Mouse (Mus musculus) liver, postnatal 0 days (tissue): ENCODE results near the gene Fam83e.

Experiments used
- CTCF ChIP-seq: sonication (generic); IDR thresholded peaks from 2 replicates; pipeline ENCODE4 v1.5.1; 2016; ENCODE audit warnings: antibody characterized with exemption, low read depth
- EP300 ChIP-seq: IDR thresholded peaks from 2 replicates; pipeline ENCODE4 v1.6.1; 2016; ENCODE audit warnings: antibody characterized with exemption, low read depth, mild to moderate bottlenecking

DNA sequence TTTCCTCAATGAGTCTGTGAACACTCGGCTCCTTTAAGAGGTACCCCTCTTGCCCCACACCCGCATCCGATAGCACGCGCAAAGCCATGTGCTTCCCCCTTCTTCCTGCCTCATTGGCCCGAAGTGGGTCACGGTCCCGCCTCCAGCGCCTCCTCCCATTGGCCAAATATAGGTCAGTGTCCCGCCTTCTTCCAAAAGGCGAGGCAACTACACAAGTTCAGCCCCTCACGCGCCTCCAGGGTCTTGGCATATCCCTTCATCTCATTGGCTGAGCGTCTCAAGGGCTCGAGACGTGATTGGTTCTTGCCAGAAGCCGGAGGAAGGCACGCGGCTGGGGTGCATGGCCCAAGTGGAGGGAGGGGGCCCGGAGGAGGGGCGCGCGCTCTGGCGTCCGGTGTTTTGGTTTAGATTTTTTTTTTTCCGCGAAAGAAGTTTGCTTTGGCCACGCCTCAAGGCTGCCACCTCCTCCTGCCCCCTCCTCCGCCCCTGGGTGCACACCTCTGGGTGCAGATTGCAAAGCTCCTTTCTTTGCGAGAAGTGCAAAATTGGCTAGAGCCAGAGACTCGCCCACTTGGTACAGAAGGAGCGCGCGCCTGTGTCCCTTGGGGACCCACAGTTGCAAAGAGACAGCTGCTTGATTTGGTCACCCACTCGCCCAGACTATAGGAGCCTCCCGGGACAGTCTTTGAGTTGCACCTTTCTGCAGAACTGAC lies 16.1 kb upstream of the Fam83e start, which contains the start of gene Dbp:
- TF ChIP-seq CTCF (no peak), EP300 (no peak)
